Mouse (Mus musculus): ENCODE results near the gene Nhlrc1. TPM values are rescaled to one million over a fixed set of nuclear protein-coding genes. Genes with fewer than 3 reads are reported as not detected.

Gene Nhlrc1
- polyA plus RNA-seq, 1 experiment from 2014 or later, result 1.6 TPM

DNA sequence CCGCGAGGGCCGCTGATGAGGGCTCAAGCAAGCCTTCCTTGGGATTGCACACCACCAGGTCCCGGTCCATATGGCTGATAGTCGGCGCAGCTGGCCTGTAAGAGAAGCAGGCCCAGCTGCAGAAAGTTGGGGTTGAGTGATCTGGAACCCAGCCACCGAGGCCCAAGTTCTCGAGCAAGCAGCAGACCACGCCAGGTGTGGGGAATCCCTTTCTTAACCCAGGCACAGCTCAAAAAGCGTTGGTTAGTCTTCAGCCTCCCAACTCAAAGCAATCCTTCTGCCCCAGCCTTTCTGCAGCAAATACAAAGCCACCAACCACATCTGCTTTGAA is 29.9 kb upstream of the Nhlrc1 start, which contains the start of gene Tpmt:
Tpmt (minus strand) TSS at position 121 of the 331 bp plus-strand sequence.
- Histone ChIP-seq H3K36me3 (ENCODE audit: control insufficient read depth, insufficient read depth, low read length) (peaks cover 2% of the 10 kb centered on the region), H3K27ac (ENCODE audit: low read depth, low read length) (no peak within 1 kb of the TSS; the same call in 1 of the 2 replicates), H3K4me3 (ENCODE audit: low read depth, low read length) (peak within 1 kb of the TSS; percentile 90), H3K4me2 (peak within 1 kb of the TSS; percentile 100), H3K27me3 (replicated peaks; ENCODE audit: control insufficient read depth, insufficient read depth, low read length) (no peaks in the 10 kb centered on the region), H3K9me3 (ENCODE audit: control insufficient read depth, low read length) (no peaks in the 10 kb centered on the region), H3K9ac (ENCODE audit: low read depth, low read length) (peak within 1 kb of the TSS; percentile 76), H3K4me1 (replicated peaks; ENCODE audit: control insufficient read depth, insufficient read depth, low read length) (peaks cover 7% of the 10 kb centered on the region)
- WGBS, result 27% methylated on average over 10 of the region's 10 CpGs
- DNase-seq (ENCODE audit: low spot score) (no peak), ATAC-seq (replicated peaks; ENCODE audit: low FRiP score) (no peak)

DNA sequence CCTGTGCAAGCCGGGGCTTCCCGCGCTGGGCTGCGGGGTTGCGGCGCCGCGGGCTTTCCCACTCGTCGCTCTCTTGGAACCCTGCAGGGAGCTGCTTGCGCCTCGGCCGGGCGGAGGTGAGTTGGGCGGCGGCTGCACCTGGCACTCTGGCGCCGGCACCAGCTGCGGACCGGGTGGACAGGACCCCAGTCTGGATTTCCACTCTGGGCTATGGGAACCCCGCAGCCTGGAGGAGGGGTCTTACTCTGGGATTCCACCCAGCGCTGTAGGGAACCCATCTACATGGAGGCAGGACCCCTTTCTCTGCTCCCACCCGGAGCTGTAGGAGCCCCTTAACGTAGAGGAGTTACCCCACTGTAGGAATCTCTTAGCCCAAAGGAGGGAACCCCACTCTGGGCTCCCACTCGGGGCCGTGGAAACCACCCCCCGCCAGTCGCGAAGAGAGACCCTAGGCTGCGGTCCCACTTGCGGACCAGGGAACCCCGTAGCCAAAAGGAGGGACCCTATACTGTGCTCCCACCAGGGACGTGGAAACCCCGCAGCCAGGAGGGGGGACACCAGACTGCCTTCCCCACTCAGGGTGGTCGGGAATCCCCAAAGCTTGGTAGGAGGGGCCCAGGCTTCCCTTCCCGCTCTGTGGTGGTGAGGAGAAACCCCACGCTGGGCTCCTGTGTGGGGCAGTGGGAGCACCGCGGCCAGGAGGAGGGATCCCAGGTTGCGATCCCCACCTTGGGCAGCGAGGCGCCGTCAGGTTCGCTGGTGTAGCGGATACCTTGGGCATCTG is 29.4 kb upstream of the Nhlrc1 start:
- Histone ChIP-seq H3K27me3 (replicated peaks; ENCODE audit: control insufficient read depth, insufficient read depth, low read length) (no peaks in the 10 kb centered on the region), H3K4me2 (peak overlapping the region; percentile 100), H3K36me3 (ENCODE audit: control insufficient read depth, insufficient read depth, low read length) (no peaks in the 10 kb centered on the region), H3K4me1 (replicated peaks; ENCODE audit: control insufficient read depth, insufficient read depth, low read length) (peaks cover 7% of the 10 kb centered on the region), H3K9me3 (ENCODE audit: control insufficient read depth, low read length) (no peaks in the 10 kb centered on the region), H3K4me3 (ENCODE audit: low read depth, low read length) (peak overlapping the region; percentile 90), H3K9ac (ENCODE audit: low read depth, low read length) (peak overlapping the region; percentile 76), H3K27ac (ENCODE audit: low read depth, low read length) (no peak overlapping the region; the same call in 1 of the 2 replicates)
- ATAC-seq (replicated peaks; ENCODE audit: low FRiP score) (peak; percentile 30), DNase-seq (ENCODE audit: low spot score) (peak; percentile 38)
- 1% methylated on average over 45 of the region's 45 CpGs for WGBS

DNA sequence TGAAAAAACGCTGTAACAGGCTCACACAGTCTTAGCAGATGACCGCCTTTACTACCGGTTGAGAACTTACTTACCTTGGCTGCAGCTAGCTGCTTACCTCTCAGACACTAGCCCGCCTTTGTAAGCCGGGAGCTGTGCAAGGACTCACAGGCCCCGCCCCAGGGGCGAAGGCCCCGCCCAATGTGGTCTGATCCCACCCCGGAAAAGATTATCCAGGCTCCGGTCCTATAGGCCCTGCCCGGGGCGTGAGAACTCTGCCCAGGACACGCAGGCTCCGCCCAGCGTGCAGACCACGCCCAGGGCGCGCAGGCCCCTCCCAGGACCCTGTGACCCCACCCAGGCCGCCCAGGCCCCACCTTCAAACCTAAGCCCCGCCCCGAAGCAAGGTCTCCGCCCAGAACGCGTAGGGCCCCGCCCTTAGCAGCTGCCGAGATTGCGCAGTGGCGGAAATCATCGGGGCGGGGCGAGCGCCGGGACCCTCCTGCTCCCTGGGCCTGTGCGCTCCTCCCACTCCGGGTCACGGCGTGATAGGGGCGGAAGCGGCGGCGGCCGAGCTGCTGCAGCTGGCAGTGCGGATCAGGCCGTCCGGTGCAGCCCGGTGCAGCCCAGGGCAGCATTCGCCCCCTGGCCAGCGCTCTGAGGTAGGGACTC is 28.5 kb upstream of the Nhlrc1 start, which contains the start of gene Kdm1b:
Kdm1b (plus strand) TSS at position 470 of the 651 bp plus-strand sequence.
- H3K4me3 ChIP-seq (ENCODE audit: low read depth, low read length), result peak within 1 kb of the TSS; percentile 90
- peak within 1 kb of the TSS; percentile 76 for H3K9ac ChIP-seq (ENCODE audit: low read depth, low read length)
- H3K36me3 ChIP-seq (ENCODE audit: control insufficient read depth, insufficient read depth, low read length), result no peaks in the 10 kb centered on the region
- H3K27ac ChIP-seq (ENCODE audit: low read depth, low read length), result peak within 1 kb of the TSS; percentile 9; the same call in 1 of the 2 replicates
- H3K4me1 ChIP-seq (replicated peaks; ENCODE audit: control insufficient read depth, insufficient read depth, low read length), result peaks cover 7% of the 10 kb centered on the region
- WGBS, result under 1% methylated on average over 48 of the region's 48 CpGs
- no peaks in the 10 kb centered on the region for H3K27me3 ChIP-seq (replicated peaks; ENCODE audit: control insufficient read depth, insufficient read depth, low read length)
- H3K9me3 ChIP-seq (ENCODE audit: control insufficient read depth, low read length), result no peaks in the 10 kb centered on the region
- ATAC-seq (replicated peaks; ENCODE audit: low FRiP score), result peak; percentile 97
- peak; percentile 100 for DNase-seq (ENCODE audit: low spot score)
- peak within 1 kb of the TSS; percentile 100 for H3K4me2 ChIP-seq

- peak overlapping the region; percentile 58 for H3K4me3 ChIP-seq (ENCODE audit: low read depth, low read length)
- H3K36me3 ChIP-seq (ENCODE audit: control insufficient read depth, insufficient read depth, low read length), result no peaks in the 10 kb centered on the region
- peaks cover 7% of the 10 kb centered on the region for H3K4me1 ChIP-seq (replicated peaks; ENCODE audit: control insufficient read depth, insufficient read depth, low read length)
- H3K9me3 ChIP-seq (ENCODE audit: control insufficient read depth, low read length), result no peaks in the 10 kb centered on the region
- no peaks in the 10 kb centered on the region for H3K27me3 ChIP-seq (replicated peaks; ENCODE audit: control insufficient read depth, insufficient read depth, low read length)
- 48% methylated on average over 8 of the region's 8 CpGs for WGBS
- H3K9ac ChIP-seq (ENCODE audit: low read depth, low read length), result peak overlapping the region; percentile 63
- peak overlapping the region; percentile 85 for H3K4me2 ChIP-seq
- ATAC-seq (replicated peaks; ENCODE audit: low FRiP score) (no peak), DNase-seq (ENCODE audit: low spot score) (no peak)
- H3K27ac ChIP-seq (ENCODE audit: low read depth, low read length), result no peak overlapping the region
Observed at GRCm38 (mm10) chr13:47042024-47042633, 27.5 kb upstream of the Nhlrc1 start.

GRCm38 (mm10) chr13:47040061-47040460 is 25.4 kb upstream of the Nhlrc1 start:
- WGBS, result 93% methylated on average over 5 of the region's 5 CpGs

GRCm38 (mm10) chr13:47037946-47038345 is 23.3 kb upstream of the Nhlrc1 start:
- no peaks in the 10 kb centered on the region for H3K9me3 ChIP-seq (ENCODE audit: control insufficient read depth, low read length)
- no peak overlapping the region for H3K27ac ChIP-seq (ENCODE audit: low read depth, low read length)
- WGBS, result 79% methylated on average over 6 of the region's 6 CpGs
- H3K4me3 ChIP-seq (ENCODE audit: low read depth, low read length), result no peak overlapping the region
- ATAC-seq (replicated peaks; ENCODE audit: low FRiP score), result no peak
- H3K9ac ChIP-seq (ENCODE audit: low read depth, low read length), result no peak overlapping the region
- H3K36me3 ChIP-seq (ENCODE audit: control insufficient read depth, insufficient read depth, low read length), result no peaks in the 10 kb centered on the region
- no peak for DNase-seq (ENCODE audit: low spot score)
- H3K4me2 ChIP-seq, result no peak overlapping the region
- no peaks in the 10 kb centered on the region for H3K27me3 ChIP-seq (replicated peaks; ENCODE audit: control insufficient read depth, insufficient read depth, low read length)
- H3K4me1 ChIP-seq (replicated peaks; ENCODE audit: control insufficient read depth, insufficient read depth, low read length), result no peaks in the 10 kb centered on the region; the same call in 1 of the 2 replicates

More at GRCm38 (mm10) chr13:47040061-47040460, 25.4 kb upstream of the Nhlrc1 start:
- no peaks in the 10 kb centered on the region for H3K27me3 ChIP-seq (replicated peaks; ENCODE audit: control insufficient read depth, insufficient read depth, low read length)
- no peaks in the 10 kb centered on the region for H3K36me3 ChIP-seq (ENCODE audit: control insufficient read depth, insufficient read depth, low read length)
- H3K9ac ChIP-seq (ENCODE audit: low read depth, low read length), result no peak overlapping the region
- H3K27ac ChIP-seq (ENCODE audit: low read depth, low read length), result no peak overlapping the region
- no peak overlapping the region for H3K4me3 ChIP-seq (ENCODE audit: low read depth, low read length)
- no peak overlapping the region for H3K4me2 ChIP-seq
- no peaks in the 10 kb centered on the region for H3K9me3 ChIP-seq (ENCODE audit: control insufficient read depth, low read length)
- DNase-seq (ENCODE audit: low spot score) (no peak), ATAC-seq (replicated peaks; ENCODE audit: low FRiP score) (no peak)
- peaks cover 7% of the 10 kb centered on the region for H3K4me1 ChIP-seq (replicated peaks; ENCODE audit: control insufficient read depth, insufficient read depth, low read length)

DNA sequence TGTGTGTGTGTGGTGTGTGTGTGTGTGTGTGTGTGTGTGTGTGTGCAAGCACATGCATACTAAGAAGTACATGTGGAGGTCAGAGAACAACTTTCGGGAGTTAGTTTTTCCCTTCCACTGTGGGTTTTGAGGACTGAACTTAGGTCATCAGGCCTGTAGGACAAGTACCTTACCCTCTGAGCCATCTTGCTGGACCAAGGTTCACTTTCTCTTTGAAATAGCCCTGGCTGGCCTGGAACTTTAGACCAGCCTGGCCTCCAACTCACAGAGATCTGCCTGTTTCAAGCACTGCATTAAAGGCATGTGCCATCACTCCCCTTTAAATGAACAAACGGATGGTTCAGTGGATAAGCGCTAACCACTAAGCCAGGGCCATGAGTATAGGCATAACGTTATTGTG is 19.0 kb upstream of the Nhlrc1 start:
- ATAC-seq (replicated peaks; ENCODE audit: low FRiP score) (no peak), DNase-seq (ENCODE audit: low spot score) (no peak)
- Histone ChIP-seq H3K9ac (ENCODE audit: low read depth, low read length) (no peak overlapping the region), H3K36me3 (ENCODE audit: control insufficient read depth, insufficient read depth, low read length) (no peaks in the 10 kb centered on the region), H3K27me3 (replicated peaks; ENCODE audit: control insufficient read depth, insufficient read depth, low read length) (no peaks in the 10 kb centered on the region), H3K4me1 (replicated peaks; ENCODE audit: control insufficient read depth, insufficient read depth, low read length) (no peaks in the 10 kb centered on the region), H3K4me2 (no peak overlapping the region), H3K4me3 (ENCODE audit: low read depth, low read length) (no peak overlapping the region), H3K27ac (ENCODE audit: low read depth, low read length) (no peak overlapping the region), H3K9me3 (ENCODE audit: control insufficient read depth, low read length) (no peaks in the 10 kb centered on the region)
- 86% methylated on average over 4 of the region's 4 CpGs for WGBS

DNA sequence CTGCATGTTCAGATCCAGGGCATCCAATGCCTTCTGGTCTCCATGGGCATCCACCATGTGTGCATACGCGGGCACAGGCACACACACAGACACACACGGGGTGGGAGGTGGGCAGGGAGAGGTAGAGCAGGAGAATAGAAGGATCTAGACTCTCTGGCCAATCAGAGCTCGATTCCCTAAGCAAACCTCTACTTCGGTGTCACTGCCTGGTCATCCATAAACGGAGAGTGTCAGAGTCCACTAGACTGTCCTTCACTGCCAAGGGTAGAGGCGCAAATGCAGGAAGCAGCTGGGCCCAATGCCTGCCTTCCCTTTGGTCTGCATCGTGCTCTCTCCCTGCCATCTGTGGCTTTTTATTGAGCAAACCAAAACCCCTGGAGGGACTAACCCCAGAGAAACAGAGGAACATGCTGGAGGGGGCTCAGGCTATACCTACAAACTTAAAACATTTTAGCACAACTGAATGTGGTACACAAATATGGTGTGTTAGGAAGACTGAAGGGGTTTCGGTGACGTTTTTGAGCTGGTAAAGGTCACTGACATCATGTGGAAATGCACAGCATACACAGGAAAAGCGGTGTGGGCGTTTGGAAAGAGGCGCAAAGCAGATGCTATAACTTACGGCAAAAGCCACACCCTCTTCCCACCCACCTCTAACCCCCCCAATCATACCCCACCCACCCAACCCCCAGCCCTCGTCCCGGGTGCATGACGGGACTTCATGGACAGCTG is 15.9 kb upstream of the Nhlrc1 start:
- ATAC-seq (replicated peaks; ENCODE audit: low FRiP score) (no peak), DNase-seq (ENCODE audit: low spot score) (no peak)
- no peak overlapping the region for H3K9ac ChIP-seq (ENCODE audit: low read depth, low read length)
- H3K4me2 ChIP-seq, result no peak overlapping the region
- H3K27ac ChIP-seq (ENCODE audit: low read depth, low read length), result no peak overlapping the region
- H3K4me3 ChIP-seq (ENCODE audit: low read depth, low read length), result no peak overlapping the region
- no peaks in the 10 kb centered on the region for H3K9me3 ChIP-seq (ENCODE audit: control insufficient read depth, low read length)
- H3K4me1 ChIP-seq (replicated peaks; ENCODE audit: control insufficient read depth, insufficient read depth, low read length), result no peaks in the 10 kb centered on the region
- no peaks in the 10 kb centered on the region for H3K36me3 ChIP-seq (ENCODE audit: control insufficient read depth, insufficient read depth, low read length)
- H3K27me3 ChIP-seq (replicated peaks; ENCODE audit: control insufficient read depth, insufficient read depth, low read length), result no peaks in the 10 kb centered on the region
- WGBS, result 82% methylated on average over 17 of the region's 17 CpGs

Measured in liver, embryonic 11.5 days (tissue).